Mouse (Mus musculus) limb, embryonic 15.5 days (tissue): ENCODE data around the gene Arhgap17. TPM values are rescaled to one million over a fixed set of nuclear protein-coding genes. Genes with fewer than 3 reads are reported as not detected.

Experiments used
- ATAC-seq: fragments of 200-750 bp; cut with Nextera tagmentation; 2 replicates; pipeline ENCODE4 v1.8.0; 2017; ENCODE audit warnings: low read depth, moderate TSS enrichment; ENCODE audit not compliant: insufficient number of reproducible peaks, low FRiP score, low TSS enrichment
- H3K27ac ChIP-seq: fragments of 300-500 bp; sonication (generic); 2 replicates; pipeline ENCODE4 v1.5.1; 2015; ENCODE audit warnings: moderate library complexity, mild to moderate bottlenecking, inconsistent platforms
- H3K27me3 ChIP-seq: fragments of 300-500 bp; sonication (generic); 2 replicates; pipeline ENCODE4 v1.6.1; 2015; ENCODE audit warnings: inconsistent platforms
- H3K36me3 ChIP-seq: fragments of 300-500 bp; sonication (generic); 2 replicates; pipeline ENCODE4 v1.6.1; 2015; ENCODE audit warnings: inconsistent platforms
- H3K4me1 ChIP-seq: fragments of 300-500 bp; sonication (generic); 2 replicates; pipeline ENCODE4 v1.6.1; 2015; ENCODE audit warnings: inconsistent platforms
- H3K4me2 ChIP-seq: fragments of 300-500 bp; sonication (generic); 2 replicates; pipeline ENCODE4 v1.6.1; 2015; ENCODE audit warnings: mild to moderate bottlenecking, inconsistent platforms
- H3K4me3 ChIP-seq: fragments of 300-500 bp; sonication (generic); 2 replicates; pipeline ENCODE4 v1.5.1; 2015; ENCODE audit warnings: mild to moderate bottlenecking, inconsistent platforms
- H3K9ac ChIP-seq: fragments of 300-500 bp; sonication (generic); 2 replicates; pipeline ENCODE4 v1.6.1; 2015; ENCODE audit warnings: inconsistent platforms
- H3K9me3 ChIP-seq: fragments of 300-500 bp; sonication (generic); 2 replicates; pipeline ENCODE4 v1.6.1; 2016; ENCODE audit warnings: inconsistent platforms
- WGBS: fragments of 180-500 bp; shearing (Covaris S2); methylation state at CpG from one replicate; pipeline ENCODE4 v1.1.7; 2015; 5-methylcytosine and 5-hydroxymethylcytosine counted together
- polyA plus RNA-seq: library from polyadenylated mRNA; unstranded; fragments of >200 nt; fragmentation: Nextera tagmentation; extraction: Ambion mirVana; gene quantifications from 2 replicates; pipeline ENCODE4 v1.2.1, GENCODE M21; 2015

Arhgap17 gene
- polyA plus RNA-seq, 1 experiment from 2014 or later: 19.6 TPM

GRCm38 (mm10) chr7:123296097-123296496, 73.6 kb downstream of the Arhgap17 start:
- no peak for ATAC-seq
- no peaks in the 10 kb centered on the region for H3K27me3 ChIP-seq
- no peak overlapping the region for H3K27ac ChIP-seq
- no peak overlapping the region for H3K4me2 ChIP-seq
- H3K36me3 ChIP-seq: peaks cover 83% of the 10 kb centered on the region
- H3K9ac ChIP-seq: no peak overlapping the region
- H3K4me3 ChIP-seq: no peak overlapping the region
- no peaks in the 10 kb centered on the region for H3K9me3 ChIP-seq
- H3K4me1 ChIP-seq: no peaks in the 10 kb centered on the region
- WGBS: 90% methylated on average over 6 of the region's 6 CpGs

DNA sequence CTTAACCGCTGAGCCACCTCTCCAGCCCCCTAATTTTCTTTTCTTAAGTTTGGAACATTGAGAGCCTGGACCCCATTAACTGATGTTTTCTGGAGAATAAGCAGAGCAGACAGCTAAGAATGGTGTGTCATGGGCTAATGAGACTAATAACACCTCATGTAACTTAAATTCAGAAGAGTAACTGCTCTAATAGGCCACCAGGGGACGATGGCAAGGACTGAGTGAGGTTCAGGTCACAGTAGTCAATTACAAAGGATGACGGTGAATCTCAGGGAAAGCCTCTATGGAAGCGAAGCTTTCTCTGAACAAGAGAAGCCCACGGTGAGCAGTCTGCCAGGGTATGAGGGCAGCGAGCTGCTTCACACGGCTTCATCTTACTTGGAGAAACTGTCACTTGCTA, 74.3 kb downstream of the Arhgap17 start:
- H3K27me3 ChIP-seq: no peaks in the 10 kb centered on the region
- H3K4me1 ChIP-seq: no peaks in the 10 kb centered on the region
- H3K9me3 ChIP-seq: no peaks in the 10 kb centered on the region
- H3K4me3 ChIP-seq: no peak overlapping the region
- H3K36me3 ChIP-seq: peaks cover 87% of the 10 kb centered on the region
- H3K9ac ChIP-seq: no peak overlapping the region
- H3K4me2 ChIP-seq: no peak overlapping the region
- 91% methylated on average over 7 of the region's 7 CpGs for WGBS
- no peak for ATAC-seq
- no peak overlapping the region for H3K27ac ChIP-seq

- H3K36me3 ChIP-seq: peaks cover 87% of the 10 kb centered on the region
- no peaks in the 10 kb centered on the region for H3K4me1 ChIP-seq
- H3K9ac ChIP-seq: no peak overlapping the region
- H3K27me3 ChIP-seq: no peaks in the 10 kb centered on the region
- no peak overlapping the region for H3K27ac ChIP-seq
- H3K4me3 ChIP-seq: no peak overlapping the region
- WGBS: 86% methylated on average over 7 of the region's 7 CpGs
- no peak for ATAC-seq
- no peaks in the 10 kb centered on the region for H3K9me3 ChIP-seq
- no peak overlapping the region for H3K4me2 ChIP-seq
Observed at GRCm38 (mm10) chr7:123293898-123294297, 75.8 kb downstream of the Arhgap17 start.

GRCm38 (mm10) chr7:123291942-123292341, 77.8 kb downstream of the Arhgap17 start:
- H3K27me3 ChIP-seq: no peaks in the 10 kb centered on the region
- no peak overlapping the region for H3K4me3 ChIP-seq
- H3K9ac ChIP-seq: no peak overlapping the region
- H3K4me2 ChIP-seq: no peak overlapping the region
- ATAC-seq: no peak
- H3K4me1 ChIP-seq: no peaks in the 10 kb centered on the region
- 81% methylated on average over 8 of the region's 8 CpGs for WGBS
- no peak overlapping the region for H3K27ac ChIP-seq
- H3K9me3 ChIP-seq: no peaks in the 10 kb centered on the region
- H3K36me3 ChIP-seq: peaks cover 84% of the 10 kb centered on the region

DNA sequence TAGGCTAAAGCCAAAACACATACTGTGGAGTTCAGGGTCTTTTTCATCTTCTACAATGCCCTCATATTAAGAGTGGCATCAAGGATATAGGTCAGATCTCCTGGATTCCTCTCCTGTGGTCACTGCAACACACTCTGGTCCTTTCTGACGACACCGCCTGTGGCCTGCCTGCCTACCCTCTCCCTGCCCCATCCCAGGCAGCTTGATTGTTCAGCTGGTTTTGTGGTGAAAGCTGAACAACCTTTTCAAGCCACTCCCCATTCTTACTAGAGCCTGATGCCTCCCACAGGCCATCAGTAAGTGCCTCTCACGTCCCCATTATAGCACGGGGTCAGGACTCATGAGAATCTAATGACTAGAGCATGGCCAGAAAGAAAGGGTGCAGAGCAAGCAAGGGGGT, 80.5 kb downstream of the Arhgap17 start:
- WGBS: 77% methylated on average over 4 of the region's 4 CpGs
- Histone ChIP-seq H3K4me3 (no peak overlapping the region), H3K4me2 (no peak overlapping the region), H3K27me3 (no peaks in the 10 kb centered on the region), H3K4me1 (no peaks in the 10 kb centered on the region), H3K9me3 (no peaks in the 10 kb centered on the region), H3K9ac (no peak overlapping the region), H3K27ac (no peak overlapping the region), H3K36me3 (peaks cover 81% of the 10 kb centered on the region)
- ATAC-seq: no peak

GRCm38 (mm10) chr7:123287903-123288302, 81.8 kb downstream of the Arhgap17 start:
- peaks cover 76% of the 10 kb centered on the region for H3K36me3 ChIP-seq
- 89% methylated on average over 3 of the region's 3 CpGs for WGBS

GRCm38 (mm10) chr7:123285896-123286295, 83.8 kb downstream of the Arhgap17 start:
- 97% methylated on average over 5 of the region's 5 CpGs for WGBS
- Histone ChIP-seq H3K9me3 (no peaks in the 10 kb centered on the region), H3K36me3 (peaks cover 71% of the 10 kb centered on the region), H3K27me3 (no peaks in the 10 kb centered on the region), H3K27ac (no peak overlapping the region), H3K4me2 (no peak overlapping the region), H3K4me3 (no peak overlapping the region), H3K4me1 (no peaks in the 10 kb centered on the region), H3K9ac (no peak overlapping the region)
- ATAC-seq: no peak

More at GRCm38 (mm10) chr7:123287903-123288302, 81.8 kb downstream of the Arhgap17 start:
- Histone ChIP-seq H3K27me3 (no peaks in the 10 kb centered on the region), H3K4me1 (no peaks in the 10 kb centered on the region), H3K9ac (no peak overlapping the region), H3K9me3 (no peaks in the 10 kb centered on the region), H3K4me2 (no peak overlapping the region), H3K27ac (no peak overlapping the region), H3K4me3 (no peak overlapping the region)
- no peak for ATAC-seq

DNA sequence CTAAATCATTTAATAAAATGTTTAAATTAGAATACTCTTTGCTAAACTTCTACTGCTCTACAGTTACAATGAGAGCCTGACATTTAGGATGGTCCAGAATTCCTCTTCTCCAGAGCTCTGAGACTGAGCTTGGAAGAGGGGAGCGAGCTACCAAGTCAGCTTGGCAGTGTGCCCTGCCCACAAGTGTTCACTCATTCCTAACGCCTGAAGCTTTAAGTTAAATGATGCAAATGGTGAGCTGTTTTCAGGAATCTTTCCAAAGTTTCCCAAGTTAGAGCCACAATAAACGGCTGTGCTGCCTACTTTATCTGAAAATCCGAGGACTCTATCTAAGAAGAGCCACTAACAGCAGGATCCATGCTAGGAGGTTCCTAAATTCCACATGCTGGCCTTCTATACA, 85.9 kb downstream of the Arhgap17 start:
- Histone ChIP-seq H3K27me3 (no peaks in the 10 kb centered on the region), H3K4me1 (no peaks in the 10 kb centered on the region), H3K9ac (no peak overlapping the region), H3K36me3 (peaks cover 68% of the 10 kb centered on the region), H3K4me3 (no peak overlapping the region), H3K9me3 (no peaks in the 10 kb centered on the region), H3K27ac (no peak overlapping the region), H3K4me2 (no peak overlapping the region)
- 47% methylated on average over 4 of the region's 4 CpGs for WGBS
- no peak for ATAC-seq

GRCm38 (mm10) chr7:123279797-123280196, 89.9 kb downstream of the Arhgap17 start:
- H3K4me1 ChIP-seq: no peaks in the 10 kb centered on the region
- no peak overlapping the region for H3K9ac ChIP-seq
- H3K27ac ChIP-seq: no peak overlapping the region
- no peak overlapping the region for H3K4me3 ChIP-seq
- H3K27me3 ChIP-seq: no peaks in the 10 kb centered on the region
- no peak for ATAC-seq
- no peak overlapping the region for H3K4me2 ChIP-seq
- no peaks in the 10 kb centered on the region for H3K9me3 ChIP-seq
- H3K36me3 ChIP-seq: peaks cover 59% of the 10 kb centered on the region
- WGBS: 93% methylated on average over 4 of the region's 4 CpGs

DNA sequence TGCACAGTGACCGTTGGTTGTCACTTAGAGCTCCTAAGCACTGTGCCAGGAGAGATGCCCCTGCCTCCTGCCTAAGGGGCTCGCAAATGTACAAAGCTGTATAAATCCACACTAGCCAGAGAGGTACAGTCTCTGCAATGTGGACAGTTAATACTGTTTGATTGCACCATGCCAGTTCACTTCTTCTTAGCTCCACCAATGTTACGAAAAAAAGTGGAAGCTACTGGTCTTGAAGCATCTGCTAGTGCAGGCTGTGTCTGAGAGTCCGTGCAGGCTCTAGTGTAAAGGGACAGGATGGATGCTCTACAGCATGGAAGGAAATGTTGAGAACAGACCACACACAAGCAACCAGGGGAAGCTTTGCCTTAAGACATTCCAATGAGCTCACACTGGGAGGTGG, 93.1 kb downstream of the Arhgap17 start:
- H3K27ac ChIP-seq: no peak overlapping the region
- no peak overlapping the region for H3K4me2 ChIP-seq
- no peak overlapping the region for H3K4me3 ChIP-seq
- no peak for ATAC-seq
- H3K4me1 ChIP-seq: no peaks in the 10 kb centered on the region
- WGBS: 82% methylated on average over 4 of the region's 4 CpGs
- no peaks in the 10 kb centered on the region for H3K27me3 ChIP-seq
- peaks cover 39% of the 10 kb centered on the region for H3K36me3 ChIP-seq
- H3K9me3 ChIP-seq: no peaks in the 10 kb centered on the region
- no peak overlapping the region for H3K9ac ChIP-seq

- Histone ChIP-seq H3K4me1 (no peaks in the 10 kb centered on the region), H3K36me3 (peaks cover 10% of the 10 kb centered on the region; the same call in 1 of the 2 replicates), H3K27me3 (no peaks in the 10 kb centered on the region), H3K4me3 (no peak overlapping the region), H3K9ac (no peak overlapping the region), H3K27ac (no peak overlapping the region), H3K9me3 (no peaks in the 10 kb centered on the region), H3K4me2 (no peak overlapping the region)
- no peak for ATAC-seq
- 63% methylated on average over 11 of the region's 11 CpGs for WGBS
Observed at GRCm38 (mm10) chr7:123273056-123273455, 96.7 kb downstream of the Arhgap17 start.

DNA sequence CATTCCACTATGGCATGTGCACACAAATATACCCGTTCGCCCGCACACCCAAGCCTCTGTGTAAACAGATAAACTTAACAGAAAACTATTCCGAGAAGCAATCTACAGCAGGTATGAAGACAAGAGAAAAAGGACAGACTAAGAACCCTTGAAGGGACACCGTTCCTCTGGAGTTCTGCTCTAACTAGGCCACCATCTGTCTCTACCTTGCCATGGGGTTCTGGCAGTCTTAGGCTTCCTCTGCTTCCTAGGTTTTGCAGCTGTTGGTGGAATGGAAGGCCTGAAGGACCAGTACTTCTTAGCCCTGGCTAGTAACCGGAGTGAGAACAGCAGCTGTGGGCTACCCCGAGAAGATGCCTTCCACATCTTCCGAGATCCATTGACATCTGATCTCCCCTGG, 111.6 kb downstream of the Arhgap17 start:
- H3K36me3 ChIP-seq: no peaks in the 10 kb centered on the region
- H3K4me3 ChIP-seq: no peak overlapping the region
- no peaks in the 10 kb centered on the region for H3K27me3 ChIP-seq
- H3K27ac ChIP-seq: no peak overlapping the region
- WGBS: 91% methylated on average over 8 of the region's 8 CpGs
- no peak overlapping the region for H3K4me2 ChIP-seq
- no peak for ATAC-seq
- H3K9ac ChIP-seq: no peak overlapping the region
- no peaks in the 10 kb centered on the region for H3K4me1 ChIP-seq
- H3K9me3 ChIP-seq: no peaks in the 10 kb centered on the region
